Mouse (Mus musculus) ES-Bruce4 (cell line): Measurements from ENCODE around the gene Pitpnb.

Source experiments
- CTCF ChIP-seq: IDR thresholded peaks from one replicate; pipeline ENCODE4 v1.8.1; 2011; ENCODE audit warnings: low read depth, low read length
- POLR2A ChIP-seq: IDR thresholded peaks from one replicate; pipeline ENCODE4 v1.8.1; 2011; ENCODE audit warnings: low read length; ENCODE audit not compliant: insufficient read depth

GRCm38 (mm10) chr5:111375616-111376015 lies 45.1 kb downstream of the Pitpnb start:
- no peak for TF ChIP-seq CTCF
- TF ChIP-seq POLR2A = no peak
